Mouse (Mus musculus): ENCODE data around the gene Hrasls5. TPM values are rescaled to one million over a fixed set of nuclear protein-coding genes. Genes with fewer than 3 reads are reported as not detected.

Gene Hrasls5
- polyA plus RNA-seq, 1 experiment from 2014 or later: not detected

DNA sequence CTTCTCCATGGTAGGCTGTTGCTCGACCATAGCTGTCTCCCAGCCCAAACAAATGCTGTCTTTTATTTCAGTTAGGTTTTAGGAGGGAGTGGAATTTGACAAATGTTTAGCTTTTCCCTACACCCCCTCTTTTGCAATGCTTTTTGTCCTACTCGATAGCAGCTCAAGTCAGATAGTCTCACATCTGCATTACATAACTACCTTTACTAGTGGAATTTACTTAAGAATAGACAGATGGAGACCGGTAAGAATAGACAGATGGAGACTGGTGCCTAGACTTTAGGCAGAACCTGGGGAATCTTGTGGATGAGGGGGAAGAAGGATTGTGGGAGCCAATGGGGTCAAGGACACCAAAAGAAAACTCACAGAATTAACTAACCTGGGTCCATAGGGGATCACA, 28.7 kb upstream of the Hrasls5 start:
- no peak overlapping the region for H3K4me3 ChIP-seq (replicated peaks)
- H3K36me3 ChIP-seq: no peaks in the 10 kb centered on the region
- no peak for ATAC-seq (ENCODE audit: insufficient number of reproducible peaks, insufficient read depth, low FRiP score, low TSS enrichment, low read depth)

DNA sequence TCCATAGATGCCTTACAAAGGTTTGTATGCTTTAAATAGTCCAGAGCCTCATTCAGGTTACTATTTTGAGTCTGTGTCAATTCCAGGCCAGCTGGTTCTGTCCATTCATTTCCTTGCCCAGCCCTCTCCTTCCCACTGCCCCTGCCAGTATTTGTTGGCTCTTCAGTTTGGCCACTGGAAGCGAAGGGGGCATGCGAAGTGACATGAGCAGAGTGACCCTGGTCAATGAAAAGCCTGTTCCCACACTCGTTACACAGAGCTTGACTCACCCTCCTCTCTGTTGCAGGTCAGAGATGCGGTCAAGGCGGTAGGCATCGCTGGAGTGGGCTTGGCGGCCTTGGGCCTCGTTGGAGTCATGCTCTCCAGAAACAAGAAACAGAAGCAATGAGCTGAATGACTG, 27.1 kb upstream of the Hrasls5 start:
- no peak overlapping the region for H3K4me3 ChIP-seq (replicated peaks)
- H3K36me3 ChIP-seq: no peaks in the 10 kb centered on the region
- ATAC-seq (ENCODE audit: insufficient number of reproducible peaks, insufficient read depth, low FRiP score, low TSS enrichment, low read depth): no peak
- H3K4me1 ChIP-seq (replicated peaks): peaks cover 4% of the 10 kb centered on the region; the same call in 1 of the 2 replicates
- H3K9ac ChIP-seq (replicated peaks): no peak overlapping the region
- no peak overlapping the region for H3K4me2 ChIP-seq
- H3K27ac ChIP-seq: no peak overlapping the region
- 87% methylated on average over 8 of the region's 8 CpGs for WGBS
- no peaks in the 10 kb centered on the region for H3K27me3 ChIP-seq
- peaks cover 3% of the 10 kb centered on the region; the same call in 1 of the 2 replicates for H3K9me3 ChIP-seq

More for the DNA sequence above, 28.7 kb upstream of the Hrasls5 start:
- 77% methylated on average over 3 of the region's 3 CpGs for WGBS
- Histone ChIP-seq H3K9me3 (peaks cover 3% of the 10 kb centered on the region; the same call in 1 of the 2 replicates), H3K4me2 (no peak overlapping the region), H3K9ac (replicated peaks) (no peak overlapping the region), H3K27me3 (no peaks in the 10 kb centered on the region), H3K27ac (no peak overlapping the region), H3K4me1 (replicated peaks) (peaks cover 4% of the 10 kb centered on the region; the same call in 1 of the 2 replicates)

DNA sequence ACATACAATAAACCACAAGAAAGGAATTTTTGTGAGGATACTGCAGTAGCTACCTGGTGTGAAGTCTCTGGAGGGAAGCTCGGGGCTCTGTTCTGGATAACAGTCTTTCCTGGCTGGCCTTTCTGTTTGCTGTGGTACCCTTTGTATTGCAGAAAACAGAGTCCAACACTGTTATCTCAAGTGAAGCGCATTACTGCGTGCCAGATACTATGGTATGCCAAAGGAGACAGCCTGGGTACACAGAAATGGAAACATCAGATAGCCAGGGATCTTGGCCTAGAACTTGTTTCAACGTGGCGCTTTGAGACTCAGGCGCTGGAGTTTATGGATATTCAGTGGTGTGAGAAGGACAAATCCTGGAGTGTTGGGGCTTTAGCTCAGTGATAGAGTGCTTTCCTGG, 26.6 kb upstream of the Hrasls5 start:
- Histone ChIP-seq H3K4me3 (replicated peaks) (no peak overlapping the region), H3K27ac (no peak overlapping the region), H3K4me1 (replicated peaks) (peaks cover 4% of the 10 kb centered on the region; the same call in 1 of the 2 replicates), H3K36me3 (no peaks in the 10 kb centered on the region), H3K4me2 (no peak overlapping the region), H3K9ac (replicated peaks) (no peak overlapping the region), H3K9me3 (peaks cover 3% of the 10 kb centered on the region; the same call in 1 of the 2 replicates), H3K27me3 (no peaks in the 10 kb centered on the region)
- WGBS: 90% methylated on average over 6 of the region's 6 CpGs
- ATAC-seq (ENCODE audit: insufficient number of reproducible peaks, insufficient read depth, low FRiP score, low TSS enrichment, low read depth): no peak

DNA sequence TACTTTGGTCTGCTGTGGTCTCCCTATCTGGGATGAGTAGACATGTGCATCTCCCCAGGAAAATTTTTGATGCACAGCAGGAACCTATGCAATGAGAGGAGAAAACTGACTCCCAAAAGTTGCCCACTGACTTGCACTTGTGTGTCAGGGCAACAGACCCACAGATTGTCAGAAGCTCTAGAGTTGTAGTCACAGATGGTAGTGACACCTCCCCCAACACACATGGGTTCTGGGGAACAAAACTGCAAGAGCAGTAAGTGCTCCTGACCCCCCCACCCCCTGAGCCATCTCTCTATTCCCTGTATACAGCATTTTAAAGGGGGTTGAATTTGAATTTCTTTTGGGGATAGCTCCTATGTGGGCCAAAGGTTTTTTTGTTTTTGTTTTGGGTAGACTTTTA, 21.5 kb upstream of the Hrasls5 start:
- Histone ChIP-seq H3K4me3 (replicated peaks) (no peak overlapping the region), H3K9ac (replicated peaks) (no peak overlapping the region), H3K27me3 (no peaks in the 10 kb centered on the region), H3K4me1 (replicated peaks) (0 out of 2 replicates have a peak, but pooled peaks cover 2% of the 10 kb centered on the region), H3K27ac (no peak overlapping the region), H3K4me2 (no peak overlapping the region), H3K9me3 (peaks cover 3% of the 10 kb centered on the region; the same call in 1 of the 2 replicates), H3K36me3 (no peaks in the 10 kb centered on the region)
- ATAC-seq (ENCODE audit: insufficient number of reproducible peaks, insufficient read depth, low FRiP score, low TSS enrichment, low read depth): no peak

DNA sequence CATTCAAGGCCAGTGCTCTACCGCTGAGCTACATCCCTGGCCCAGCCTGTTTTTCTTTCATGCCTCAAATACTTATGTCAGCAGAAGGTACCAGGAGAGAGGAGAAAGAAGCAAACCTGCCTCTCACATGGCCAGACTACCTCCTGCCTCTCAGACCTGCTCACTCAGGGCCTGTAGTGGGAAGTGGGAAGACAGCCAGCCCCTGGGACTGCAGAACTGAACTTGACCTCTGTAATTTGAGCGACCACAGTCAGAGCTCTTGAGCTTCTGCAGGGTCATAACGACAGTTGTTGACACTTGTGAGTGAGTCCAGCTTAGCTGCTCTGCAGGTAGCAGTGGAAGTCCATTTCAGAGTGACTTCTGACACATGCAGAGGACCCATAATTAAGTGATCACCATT, 20.3 kb upstream of the Hrasls5 start:
- no peak overlapping the region for H3K4me3 ChIP-seq (replicated peaks)

DNA sequence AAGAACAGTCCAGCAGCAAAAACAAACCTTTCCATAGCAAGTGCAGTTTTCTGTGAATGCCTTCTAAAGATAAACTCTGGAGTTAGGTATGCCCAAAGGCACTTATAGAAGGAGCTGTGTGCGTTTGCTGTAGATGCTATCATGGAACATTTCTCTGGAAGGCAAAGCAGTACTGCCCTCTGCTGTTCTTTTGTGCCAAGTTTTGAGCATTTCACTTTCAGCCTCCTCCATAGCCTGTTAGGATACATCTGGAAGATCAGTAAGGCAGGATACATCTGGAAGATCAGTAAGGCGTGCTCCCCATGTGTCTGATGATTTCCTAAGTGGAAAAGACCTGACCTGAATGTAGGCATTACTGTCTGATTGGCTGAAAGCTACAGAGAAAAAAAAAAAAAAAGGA, 16.8 kb upstream of the Hrasls5 start:
- 0 out of 2 replicates have a peak, but pooled peaks cover 8% of the 10 kb centered on the region for H3K4me1 ChIP-seq (replicated peaks)
- no peak for ATAC-seq (ENCODE audit: insufficient number of reproducible peaks, insufficient read depth, low FRiP score, low TSS enrichment, low read depth)
- no peak overlapping the region for H3K9ac ChIP-seq (replicated peaks)
- no peak overlapping the region for H3K4me3 ChIP-seq (replicated peaks)
- H3K27me3 ChIP-seq: no peaks in the 10 kb centered on the region
- 9% methylated on average over 2 of the region's 2 CpGs for WGBS
- H3K4me2 ChIP-seq: no peak overlapping the region
- no peaks in the 10 kb centered on the region for H3K36me3 ChIP-seq
- no peaks in the 10 kb centered on the region for H3K9me3 ChIP-seq
- H3K27ac ChIP-seq: no peak overlapping the region

More for the DNA sequence above, 20.3 kb upstream of the Hrasls5 start:
- whole genome bisulfite sequencing: 48% methylated on average over 3 of the region's 3 CpGs
- H3K9me3 ChIP-seq: peaks cover 3% of the 10 kb centered on the region; the same call in 1 of the 2 replicates
- no peak overlapping the region for H3K9ac ChIP-seq (replicated peaks)
- no peak overlapping the region for H3K27ac ChIP-seq
- H3K4me1 ChIP-seq (replicated peaks): 0 out of 2 replicates have a peak, but pooled peaks cover 2% of the 10 kb centered on the region
- H3K27me3 ChIP-seq: no peaks in the 10 kb centered on the region
- no peaks in the 10 kb centered on the region for H3K36me3 ChIP-seq
- no peak overlapping the region for H3K4me2 ChIP-seq
- ATAC-seq (ENCODE audit: insufficient number of reproducible peaks, insufficient read depth, low FRiP score, low TSS enrichment, low read depth): no peak

DNA sequence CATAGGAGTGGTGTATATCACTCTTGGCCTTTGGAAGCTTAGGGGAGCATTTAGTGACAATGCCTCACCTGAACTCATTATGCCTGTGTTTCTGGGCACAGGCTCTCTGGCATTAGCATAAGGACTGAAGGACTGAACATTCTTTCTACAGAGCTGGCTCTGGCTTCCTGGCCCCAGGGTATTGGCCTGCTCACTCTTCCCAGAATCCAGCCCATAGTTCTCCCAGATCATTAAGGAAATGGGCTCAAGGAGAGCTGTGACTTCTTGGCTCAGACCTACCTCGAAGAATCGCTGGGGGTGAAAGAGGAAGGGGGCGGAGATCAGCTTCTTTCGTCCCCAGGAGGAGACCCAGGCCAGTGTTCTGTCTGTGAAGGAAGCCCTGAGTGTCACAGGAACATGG, 13.9 kb upstream of the Hrasls5 start:
- no peaks in the 10 kb centered on the region for H3K36me3 ChIP-seq

DNA sequence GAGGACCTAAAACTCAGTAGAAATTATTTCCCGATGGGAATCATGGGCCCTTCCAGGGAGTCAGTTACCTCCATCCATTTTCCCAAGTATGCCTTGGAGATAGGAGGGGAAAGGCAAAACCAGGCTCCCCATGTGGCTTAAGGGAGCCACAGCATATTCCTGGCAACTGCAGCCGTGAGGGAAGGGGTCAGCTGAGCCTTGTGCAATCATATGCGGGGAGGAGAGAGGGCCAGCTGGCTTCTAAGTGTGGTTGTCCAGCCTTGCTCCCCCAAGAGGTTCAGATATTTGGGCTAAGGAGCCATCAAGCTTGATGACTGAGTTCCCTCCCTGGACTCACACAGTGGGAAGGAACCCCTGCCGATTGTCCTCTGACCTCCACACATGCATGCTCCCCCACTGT, 10.8 kb upstream of the Hrasls5 start:
- no peak overlapping the region for H3K9ac ChIP-seq (replicated peaks)
- no peaks in the 10 kb centered on the region for H3K36me3 ChIP-seq
- WGBS: 79% methylated on average over 4 of the region's 4 CpGs
- peaks cover 28% of the 10 kb centered on the region for H3K4me1 ChIP-seq (replicated peaks)
- no peak for ATAC-seq (ENCODE audit: insufficient number of reproducible peaks, insufficient read depth, low FRiP score, low TSS enrichment, low read depth)
- H3K9me3 ChIP-seq: no peaks in the 10 kb centered on the region
- no peak overlapping the region for H3K4me2 ChIP-seq
- H3K27me3 ChIP-seq: no peaks in the 10 kb centered on the region
- no peak overlapping the region for H3K27ac ChIP-seq
- no peak overlapping the region for H3K4me3 ChIP-seq (replicated peaks)

More for the DNA sequence above, 13.9 kb upstream of the Hrasls5 start:
- H3K27me3 ChIP-seq: no peaks in the 10 kb centered on the region
- H3K9me3 ChIP-seq: no peaks in the 10 kb centered on the region
- WGBS: 55% methylated on average over 4 of the region's 4 CpGs
- no peak overlapping the region for H3K4me3 ChIP-seq (replicated peaks)
- no peak overlapping the region; the same call in 1 of the 2 replicates for H3K27ac ChIP-seq
- peaks cover 12% of the 10 kb centered on the region; the same call in 1 of the 2 replicates for H3K4me1 ChIP-seq (replicated peaks)
- no peak for ATAC-seq (ENCODE audit: insufficient number of reproducible peaks, insufficient read depth, low FRiP score, low TSS enrichment, low read depth)
- no peak overlapping the region for H3K4me2 ChIP-seq
- no peak overlapping the region for H3K9ac ChIP-seq (replicated peaks)

DNA sequence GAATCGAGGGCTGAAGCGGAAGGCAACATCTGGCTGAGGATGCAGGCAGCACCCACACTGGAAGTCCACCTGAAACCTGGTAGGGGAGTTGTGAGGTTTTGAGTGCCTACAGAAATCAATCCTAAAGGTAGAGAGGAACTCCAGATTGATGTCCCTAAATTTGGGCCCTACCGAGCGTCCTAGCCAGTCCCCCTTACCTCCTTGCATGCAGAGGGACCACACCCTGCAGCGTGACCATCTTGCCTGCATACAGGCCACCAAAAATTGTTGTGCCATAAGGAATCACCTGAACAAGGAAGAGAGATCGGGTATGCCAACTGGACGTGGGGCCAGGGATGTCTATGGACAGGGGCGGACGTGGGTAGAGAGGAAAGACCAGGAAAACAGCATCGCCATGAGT, 8.2 kb upstream of the Hrasls5 start:
- Histone ChIP-seq H3K36me3 (no peaks in the 10 kb centered on the region), H3K9ac (replicated peaks) (no peak overlapping the region), H3K27me3 (no peaks in the 10 kb centered on the region), H3K4me2 (no peak overlapping the region), H3K9me3 (no peaks in the 10 kb centered on the region), H3K4me3 (replicated peaks) (no peak overlapping the region), H3K27ac (no peak overlapping the region), H3K4me1 (replicated peaks) (peaks cover 39% of the 10 kb centered on the region)
- ATAC-seq (ENCODE audit: insufficient number of reproducible peaks, insufficient read depth, low FRiP score, low TSS enrichment, low read depth): no peak
- WGBS: 92% methylated on average over 10 of the region's 10 CpGs

DNA sequence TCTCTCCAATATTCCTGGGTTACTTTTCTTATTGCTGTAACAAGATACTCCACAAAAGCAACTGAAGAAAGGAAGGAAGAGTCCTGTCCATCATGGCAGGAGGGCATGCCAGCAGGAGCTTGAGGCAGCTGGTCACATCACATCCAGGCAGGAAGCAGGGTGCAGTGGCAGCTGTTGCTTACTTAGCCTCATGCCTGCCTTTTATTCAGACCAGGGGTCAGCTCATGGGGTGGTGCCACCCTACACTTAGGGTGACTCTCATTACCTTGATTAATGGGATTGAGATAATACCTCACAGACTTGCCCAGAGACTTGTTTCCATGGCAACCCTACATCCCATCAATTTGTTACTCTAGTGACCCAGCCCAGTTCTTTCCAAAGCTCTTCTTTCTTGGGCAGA, 7.3 kb upstream of the Hrasls5 start:
- no peak overlapping the region for H3K4me3 ChIP-seq (replicated peaks)
- no peak for ATAC-seq (ENCODE audit: insufficient number of reproducible peaks, insufficient read depth, low FRiP score, low TSS enrichment, low read depth)
- H3K27me3 ChIP-seq: no peaks in the 10 kb centered on the region
- peak overlapping the region; percentile 90 for H3K27ac ChIP-seq
- peaks cover 39% of the 10 kb centered on the region for H3K4me1 ChIP-seq (replicated peaks)
- no peak overlapping the region for H3K9ac ChIP-seq (replicated peaks)
- no peaks in the 10 kb centered on the region for H3K9me3 ChIP-seq
- H3K36me3 ChIP-seq: no peaks in the 10 kb centered on the region
- no peak overlapping the region for H3K4me2 ChIP-seq

DNA sequence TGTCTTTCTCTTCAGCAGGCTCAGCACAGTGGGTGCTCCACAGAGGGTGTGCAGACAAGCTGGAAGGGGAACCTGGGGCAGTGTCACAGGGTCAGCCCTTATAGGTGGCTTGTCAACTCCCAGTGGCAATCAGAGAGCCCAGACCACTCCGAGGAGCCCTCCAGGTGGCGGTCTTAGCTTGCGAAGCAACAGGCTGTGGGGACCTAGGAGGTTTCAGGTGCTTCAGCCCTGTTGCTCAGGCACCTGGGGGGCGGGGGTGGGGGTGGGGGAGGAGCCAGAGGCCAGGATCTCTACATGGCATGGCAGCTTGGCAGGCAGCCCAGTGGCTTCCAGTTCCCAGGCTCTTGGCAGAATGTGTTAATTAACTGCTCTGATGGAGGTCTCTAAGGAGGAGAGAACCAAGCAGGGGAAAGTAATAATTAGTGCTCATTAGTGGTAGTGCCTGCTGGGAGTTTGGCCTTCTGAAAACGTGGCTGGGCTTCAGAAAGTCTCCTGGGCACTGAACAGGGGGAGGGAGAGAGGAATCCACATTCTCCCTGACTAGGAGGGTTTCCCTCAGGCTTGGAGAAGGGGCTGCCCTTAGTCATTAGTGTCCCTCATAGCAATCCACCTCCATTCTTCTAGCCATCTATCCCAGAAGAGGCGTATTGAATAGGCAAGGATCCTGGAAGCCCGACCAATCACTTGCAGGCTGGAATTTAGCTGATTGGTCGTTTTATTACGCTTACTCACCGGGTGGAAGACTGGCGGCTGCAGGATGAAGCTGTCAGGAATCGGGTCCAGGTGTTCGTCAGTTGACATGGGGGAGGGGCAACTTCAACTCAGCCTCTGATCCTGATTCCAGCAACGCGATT, 6.2 kb upstream of the Hrasls5 start:
- 2% methylated on average over 15 of the region's 15 CpGs for WGBS
- Histone ChIP-seq H3K4me3 (replicated peaks) (peak overlapping the region; percentile 29), H3K4me2 (peak overlapping the region; percentile 64), H3K27me3 (no peaks in the 10 kb centered on the region), H3K36me3 (no peaks in the 10 kb centered on the region), H3K27ac (peak overlapping the region; percentile 90), H3K4me1 (replicated peaks) (peaks cover 33% of the 10 kb centered on the region), H3K9me3 (no peaks in the 10 kb centered on the region), H3K9ac (replicated peaks) (no peak overlapping the region)
- ATAC-seq (ENCODE audit: insufficient number of reproducible peaks, insufficient read depth, low FRiP score, low TSS enrichment, low read depth): peak; percentile 81
